Mouse (Mus musculus): ENCODE results near the gene Lmod3. TPM values are rescaled to one million over a fixed set of nuclear protein-coding genes. Genes with fewer than 3 reads are reported as not detected.

Lmod3 gene
- not detected for total RNA-seq (2023)

GRCm38 (mm10) chr6:97252711-97253221 is at the start of gene Lmod3:
TSS of gene Lmod3 (minus strand) at chr6:97252759.

GRCm38 (mm10) chr6:97210191-97210961 is 42.2 kb downstream of the Lmod3 start, which contains the start of gene Arl6ip5:
TSS of gene Arl6ip5 (plus strand) at chr6:97210689.

DNA sequence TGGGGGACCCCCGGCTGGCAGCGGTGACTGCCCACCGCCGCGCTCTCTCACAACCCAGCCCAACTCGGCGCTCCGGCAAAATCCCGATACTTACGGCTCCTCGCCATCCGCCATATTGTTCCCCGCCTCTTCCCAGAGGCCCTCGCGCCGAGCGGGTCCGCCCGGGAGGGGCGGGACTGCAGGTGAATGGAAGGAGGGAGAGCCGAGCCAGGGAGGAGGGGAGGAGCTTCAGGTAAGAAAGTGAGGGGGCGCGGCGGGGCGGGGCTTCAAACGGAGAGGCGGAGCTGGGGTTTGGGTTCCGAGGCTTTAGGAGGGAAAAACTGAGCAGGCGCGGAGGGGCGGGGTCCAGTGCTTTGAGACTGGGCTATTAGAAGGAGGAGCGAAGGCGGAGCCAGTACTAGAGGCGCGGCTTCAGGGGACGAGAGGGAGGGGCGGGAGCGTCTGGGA is 47.1 kb downstream of the Lmod3 start, which contains the start of gene Uba3:
TSS of gene Uba3 (minus strand) at position 209 of the 447 bp plus-strand sequence.

Other genes starting within 250 kb of the Lmod3 start
- not detected for gene Fam19a4, start 192.3 kb downstream of the Lmod3 start, total RNA-seq (2023)
- gene Eogt, start 103.6 kb downstream of the Lmod3 start, total RNA-seq (2023), result 17.3 TPM
- 57.5 TPM for gene Tmf1, start 73.6 kb downstream of the Lmod3 start, total RNA-seq (2023)
- gene Uba3, start 47.1 kb downstream of the Lmod3 start, total RNA-seq (2023), result 53.7 TPM
- 136 TPM for gene Arl6ip5, start 42.1 kb downstream of the Lmod3 start, total RNA-seq (2023)